Mouse (Mus musculus): ENCODE results near the gene AL732309.1.

- TF ChIP-seq POLR2A (IDR thresholded peaks at IDR 0.05; ENCODE audit: borderline replicate concordance, insufficient read depth, low read length) (no peak), CTCF (IDR thresholded peaks at IDR 0.05; ENCODE audit: borderline replicate concordance, insufficient read depth, low read depth, low read length) (no peak)
These were observed 20.1 kb upstream of the AL732309.1 start for GRCm38 (mm10) chr2:25266720-25267119.

Measured in cerebellum, adult 2 months (tissue).